Mouse (Mus musculus) lung, postnatal 0 days (tissue): Measurements from ENCODE around the gene Smim6.

ENCODE experiments used
- CTCF ChIP-seq: IDR thresholded peaks from 2 replicates; pipeline ENCODE4 v1.5.1; 2016; ENCODE audit warnings: antibody characterized with exemption, mild to moderate bottlenecking
- EP300 ChIP-seq: IDR thresholded peaks from 2 replicates; pipeline ENCODE4 v1.6.1; 2016; ENCODE audit warnings: antibody characterized with exemption, mild to moderate bottlenecking, control low read depth

DNA sequence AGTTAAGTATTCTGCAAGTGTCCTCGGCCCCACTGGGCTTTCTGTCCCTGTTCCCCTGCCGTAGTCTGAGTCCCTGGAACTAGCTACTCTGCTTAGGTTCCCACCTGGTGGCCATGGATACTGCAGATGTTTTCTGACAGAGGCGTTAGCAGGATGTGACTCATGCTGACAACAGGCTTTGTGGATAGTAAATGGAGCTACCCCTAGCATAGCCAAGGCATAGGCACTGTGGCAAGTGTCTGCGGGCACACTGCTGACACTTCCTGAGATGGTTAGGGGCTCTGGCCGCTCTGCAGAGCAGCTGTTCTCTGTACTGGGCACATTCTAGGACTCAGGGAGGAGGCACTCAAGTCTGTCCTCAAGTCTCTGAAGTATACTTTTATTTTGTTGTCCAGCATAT, 42.9 kb downstream of the Smim6 start:
- TF ChIP-seq CTCF, result no peak
- no peak for TF ChIP-seq EP300
